Mouse (Mus musculus): ENCODE results near the gene Lpp. TPM values are rescaled to one million over a fixed set of nuclear protein-coding genes. Genes with fewer than 3 reads are reported as not detected.

The Lpp gene
- polyA plus RNA-seq, 1 experiment from 2014 or later: 63.0 TPM

DNA sequence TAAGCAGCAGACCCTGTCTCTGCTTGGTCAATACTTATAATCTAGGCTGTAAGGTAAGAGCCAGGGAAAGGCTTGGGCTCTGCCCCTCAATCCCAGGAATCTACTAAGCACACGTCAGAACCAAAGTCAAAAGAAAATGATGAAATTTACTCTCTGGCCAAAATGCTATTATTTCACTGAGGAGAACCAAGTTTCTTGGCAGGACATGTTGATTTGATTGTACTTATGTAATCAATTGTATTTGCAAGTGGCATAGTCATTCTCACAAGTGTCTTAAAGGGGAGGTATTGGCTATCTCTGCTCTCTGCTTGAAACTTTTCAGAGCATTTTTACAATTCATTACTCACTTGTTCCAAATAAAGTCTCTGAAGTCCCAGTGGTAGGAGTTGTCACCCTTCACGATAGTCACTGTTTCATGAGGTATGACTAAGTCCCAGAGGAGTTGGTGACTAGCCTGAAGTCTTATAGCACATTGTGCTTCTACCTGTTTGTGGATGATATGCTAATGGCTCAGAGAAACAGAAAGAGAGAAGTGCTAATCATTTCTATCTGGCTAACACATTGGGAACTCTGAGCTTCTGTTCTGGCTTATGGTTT, 435.0 kb downstream of the Lpp start:
- Histone ChIP-seq H3K4me2 (replicated peaks) (no peak overlapping the region), H3K4me3 (replicated peaks) (no peak overlapping the region), H3K9ac (no peak overlapping the region), H3K4me1 (replicated peaks) (0 out of 2 replicates have a peak, but pooled peaks cover 2% of the 10 kb centered on the region), H3K9me3 (no peaks in the 10 kb centered on the region), H3K27ac (no peak overlapping the region), H3K36me3 (no peaks in the 10 kb centered on the region), H3K27me3 (replicated peaks) (no peaks in the 10 kb centered on the region)
- WGBS: 81% methylated on average over 2 of the region's 2 CpGs
- ATAC-seq: no peak

- Histone ChIP-seq H3K9me3 (no peaks in the 10 kb centered on the region), H3K4me2 (replicated peaks) (no peak overlapping the region), H3K9ac (no peak overlapping the region), H3K27ac (no peak overlapping the region), H3K27me3 (replicated peaks) (no peaks in the 10 kb centered on the region), H3K4me1 (replicated peaks) (peaks cover 6% of the 10 kb centered on the region; the same call in 1 of the 2 replicates), H3K4me3 (replicated peaks) (no peak overlapping the region), H3K36me3 (no peaks in the 10 kb centered on the region)
- no peak for ATAC-seq
- 79% methylated on average over 4 of the region's 4 CpGs for WGBS
These were observed 436.6 kb downstream of the Lpp start for GRCm38 (mm10) chr16:24829860-24830259.

GRCm38 (mm10) chr16:24830939-24831338, 437.6 kb downstream of the Lpp start:
- H3K36me3 ChIP-seq: no peaks in the 10 kb centered on the region
- ATAC-seq: no peak
- peaks cover 6% of the 10 kb centered on the region; the same call in 1 of the 2 replicates for H3K4me1 ChIP-seq (replicated peaks)
- no peak overlapping the region for H3K9ac ChIP-seq
- 39% methylated on average over 7 of the region's 7 CpGs for WGBS
- H3K4me3 ChIP-seq (replicated peaks): no peak overlapping the region
- H3K4me2 ChIP-seq (replicated peaks): no peak overlapping the region
- H3K27me3 ChIP-seq (replicated peaks): no peaks in the 10 kb centered on the region
- no peaks in the 10 kb centered on the region for H3K9me3 ChIP-seq
- no peak overlapping the region for H3K27ac ChIP-seq

GRCm38 (mm10) chr16:24833221-24833620, 439.9 kb downstream of the Lpp start:
- H3K9ac ChIP-seq: no peak overlapping the region
- H3K4me2 ChIP-seq (replicated peaks): no peak overlapping the region
- no peaks in the 10 kb centered on the region for H3K36me3 ChIP-seq
- no peak for ATAC-seq
- no peaks in the 10 kb centered on the region for H3K9me3 ChIP-seq
- no peak overlapping the region for H3K4me3 ChIP-seq (replicated peaks)
- H3K4me1 ChIP-seq (replicated peaks): peaks cover 6% of the 10 kb centered on the region; the same call in 1 of the 2 replicates
- H3K27me3 ChIP-seq (replicated peaks): no peaks in the 10 kb centered on the region
- H3K27ac ChIP-seq: no peak overlapping the region
- 65% methylated on average over 8 of the region's 8 CpGs for WGBS

GRCm38 (mm10) chr16:24834536-24834935, 441.2 kb downstream of the Lpp start:
- no peak for ATAC-seq
- Histone ChIP-seq H3K4me1 (replicated peaks) (peaks cover 6% of the 10 kb centered on the region; the same call in 1 of the 2 replicates), H3K27ac (no peak overlapping the region), H3K4me3 (replicated peaks) (no peak overlapping the region), H3K9ac (no peak overlapping the region), H3K27me3 (replicated peaks) (no peaks in the 10 kb centered on the region), H3K4me2 (replicated peaks) (no peak overlapping the region), H3K36me3 (no peaks in the 10 kb centered on the region), H3K9me3 (no peaks in the 10 kb centered on the region)
- WGBS: 76% methylated on average over 9 of the region's 9 CpGs

GRCm38 (mm10) chr16:24836550-24836949, 443.2 kb downstream of the Lpp start:
- Histone ChIP-seq H3K9me3 (no peaks in the 10 kb centered on the region), H3K4me2 (replicated peaks) (no peak overlapping the region), H3K27me3 (replicated peaks) (no peaks in the 10 kb centered on the region), H3K4me1 (replicated peaks) (peaks cover 6% of the 10 kb centered on the region; the same call in 1 of the 2 replicates), H3K4me3 (replicated peaks) (no peak overlapping the region), H3K9ac (no peak overlapping the region), H3K27ac (no peak overlapping the region), H3K36me3 (no peaks in the 10 kb centered on the region)
- ATAC-seq: no peak
- 91% methylated on average over 5 of the region's 5 CpGs for WGBS

- H3K27ac ChIP-seq: no peak overlapping the region
- H3K4me3 ChIP-seq (replicated peaks): no peak overlapping the region
- H3K4me2 ChIP-seq (replicated peaks): no peak overlapping the region
- H3K9ac ChIP-seq: no peak overlapping the region
- no peak for ATAC-seq
- no peaks in the 10 kb centered on the region for H3K27me3 ChIP-seq (replicated peaks)
- WGBS: 93% methylated on average over 1 of the region's 1 CpGs
- no peaks in the 10 kb centered on the region for H3K9me3 ChIP-seq
- no peaks in the 10 kb centered on the region for H3K4me1 ChIP-seq (replicated peaks)
- H3K36me3 ChIP-seq: no peaks in the 10 kb centered on the region
These were observed 445.7 kb downstream of the Lpp start for GRCm38 (mm10) chr16:24839018-24839417.

DNA sequence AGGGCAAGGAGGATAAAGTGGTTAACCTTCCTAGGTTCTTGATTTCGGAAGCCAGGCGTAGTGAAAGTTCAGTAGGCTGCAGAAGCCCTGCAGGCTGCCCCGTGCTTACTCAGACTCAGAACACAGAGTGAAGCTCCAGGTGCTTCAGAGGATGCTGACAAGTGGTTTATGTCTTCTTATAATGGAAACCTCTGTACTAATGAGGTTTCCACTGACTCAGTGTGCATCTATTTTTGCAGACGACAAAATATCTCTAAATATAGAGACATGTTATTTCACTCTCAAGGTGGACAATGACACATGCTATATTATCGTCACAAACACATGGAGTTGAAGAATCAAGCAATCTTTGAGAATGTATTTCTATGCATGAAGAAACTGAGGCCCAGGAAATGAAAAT, 446.8 kb downstream of the Lpp start:
- Histone ChIP-seq H3K27me3 (replicated peaks) (no peaks in the 10 kb centered on the region), H3K9me3 (no peaks in the 10 kb centered on the region), H3K4me2 (replicated peaks) (no peak overlapping the region), H3K4me3 (replicated peaks) (no peak overlapping the region), H3K27ac (no peak overlapping the region), H3K36me3 (no peaks in the 10 kb centered on the region), H3K9ac (no peak overlapping the region), H3K4me1 (replicated peaks) (no peaks in the 10 kb centered on the region)
- WGBS: 91% methylated on average over 5 of the region's 5 CpGs
- no peak for ATAC-seq

GRCm38 (mm10) chr16:24846141-24846540, 452.8 kb downstream of the Lpp start:
- ATAC-seq: peak; percentile 72; the same call in 1 of the 2 replicates
- Histone ChIP-seq H3K36me3 (no peaks in the 10 kb centered on the region), H3K4me3 (replicated peaks) (no peak overlapping the region), H3K27me3 (replicated peaks) (no peaks in the 10 kb centered on the region), H3K9ac (no peak overlapping the region), H3K4me2 (replicated peaks) (no peak overlapping the region), H3K9me3 (no peaks in the 10 kb centered on the region), H3K4me1 (replicated peaks) (no peaks in the 10 kb centered on the region), H3K27ac (no peak overlapping the region)
- 56% methylated on average over 1 of the region's 1 CpGs for WGBS

DNA sequence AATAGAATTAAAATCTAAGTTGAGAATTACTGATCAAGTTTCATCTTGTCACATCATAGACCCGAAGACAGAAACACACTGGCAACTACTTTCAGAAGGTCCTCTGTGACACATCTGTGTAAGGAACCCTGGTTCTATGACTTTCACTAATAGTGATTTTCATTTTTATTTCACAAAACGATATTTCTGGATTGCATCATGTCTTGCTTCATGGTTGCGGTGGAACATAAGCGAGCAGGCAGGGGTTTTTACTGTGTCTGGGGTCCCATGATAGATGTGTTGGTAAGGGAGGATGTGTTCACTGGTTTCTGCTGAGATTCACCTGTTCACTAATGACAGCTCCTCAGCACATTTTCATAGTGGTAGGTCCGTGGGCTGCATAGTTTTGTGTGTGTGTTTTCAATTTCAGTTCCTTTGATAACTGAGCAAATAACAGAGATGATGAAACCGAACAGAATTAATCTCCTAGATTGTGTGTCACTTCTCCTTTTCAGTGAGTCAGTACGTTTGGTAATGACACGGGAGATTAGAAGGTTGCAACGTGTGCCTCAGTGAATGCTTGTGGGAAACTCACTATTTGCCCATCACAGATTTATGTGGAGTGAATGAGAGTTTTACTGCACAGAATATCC, 466.3 kb downstream of the Lpp start:
- Histone ChIP-seq H3K27ac (no peak overlapping the region), H3K9me3 (no peaks in the 10 kb centered on the region), H3K9ac (no peak overlapping the region), H3K27me3 (replicated peaks) (no peaks in the 10 kb centered on the region), H3K4me1 (replicated peaks) (no peaks in the 10 kb centered on the region), H3K4me3 (replicated peaks) (no peak overlapping the region), H3K36me3 (no peaks in the 10 kb centered on the region), H3K4me2 (replicated peaks) (no peak overlapping the region)
- WGBS: 77% methylated on average over 9 of the region's 9 CpGs
- ATAC-seq: no peak

DNA sequence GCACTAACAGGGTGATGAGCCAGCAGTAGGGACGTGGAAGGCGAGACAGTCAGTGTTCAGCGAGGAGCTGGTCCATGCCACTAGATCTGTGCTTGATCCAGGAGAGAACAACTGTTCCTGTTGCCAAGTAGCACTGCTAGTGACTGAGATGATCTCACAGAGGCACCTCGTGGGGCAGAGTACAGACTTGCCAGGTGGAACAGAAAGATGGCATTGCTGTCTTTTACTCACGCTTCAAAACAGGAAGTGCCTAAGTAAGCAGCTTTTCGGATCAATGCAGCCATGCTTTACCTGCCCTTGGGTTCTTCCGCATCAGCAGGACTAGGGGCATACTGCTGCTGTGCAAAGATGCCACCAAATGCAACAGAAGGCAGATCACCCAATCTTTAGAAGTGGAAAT, 467.1 kb downstream of the Lpp start:
- no peak overlapping the region for H3K9ac ChIP-seq
- H3K4me1 ChIP-seq (replicated peaks): no peaks in the 10 kb centered on the region
- H3K4me3 ChIP-seq (replicated peaks): no peak overlapping the region
- H3K9me3 ChIP-seq: no peaks in the 10 kb centered on the region
- ATAC-seq: no peak
- H3K27ac ChIP-seq: no peak overlapping the region
- no peak overlapping the region for H3K4me2 ChIP-seq (replicated peaks)
- 87% methylated on average over 7 of the region's 7 CpGs for WGBS
- H3K27me3 ChIP-seq (replicated peaks): no peaks in the 10 kb centered on the region
- H3K36me3 ChIP-seq: no peaks in the 10 kb centered on the region

GRCm38 (mm10) chr16:24861374-24861773, 468.1 kb downstream of the Lpp start:
- H3K36me3 ChIP-seq: no peaks in the 10 kb centered on the region
- WGBS: 89% methylated on average over 5 of the region's 5 CpGs
- no peak overlapping the region for H3K4me3 ChIP-seq (replicated peaks)
- no peaks in the 10 kb centered on the region for H3K4me1 ChIP-seq (replicated peaks)
- ATAC-seq: no peak
- H3K27me3 ChIP-seq (replicated peaks): no peaks in the 10 kb centered on the region
- H3K4me2 ChIP-seq (replicated peaks): no peak overlapping the region
- H3K9ac ChIP-seq: no peak overlapping the region
- no peaks in the 10 kb centered on the region for H3K9me3 ChIP-seq
- no peak overlapping the region for H3K27ac ChIP-seq

DNA sequence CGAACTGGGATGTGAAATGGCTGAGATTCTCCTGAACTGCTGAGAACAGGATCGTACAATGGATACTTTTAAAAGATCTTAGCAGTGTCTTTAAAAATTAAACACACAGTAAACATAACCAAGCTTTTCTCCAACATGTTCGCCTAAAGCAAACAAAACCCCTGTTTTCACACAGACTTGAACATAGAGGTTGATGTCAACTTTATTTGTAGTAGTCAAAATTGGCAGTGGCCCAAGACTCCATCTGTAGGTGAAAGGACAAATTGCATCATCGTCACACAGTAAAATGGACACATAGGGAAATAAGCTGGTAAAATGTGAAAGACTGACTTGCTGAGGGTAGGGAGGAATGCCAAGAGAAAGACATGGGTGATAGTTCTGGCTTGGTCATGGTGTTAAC, 480.9 kb downstream of the Lpp start:
- Histone ChIP-seq H3K4me1 (replicated peaks) (no peaks in the 10 kb centered on the region), H3K36me3 (peaks cover 5% of the 10 kb centered on the region; the same call in 1 of the 2 replicates), H3K27me3 (replicated peaks) (no peaks in the 10 kb centered on the region), H3K4me3 (replicated peaks) (no peak overlapping the region), H3K27ac (no peak overlapping the region), H3K9me3 (no peaks in the 10 kb centered on the region), H3K9ac (no peak overlapping the region), H3K4me2 (replicated peaks) (no peak overlapping the region)
- 51% methylated on average over 4 of the region's 4 CpGs for WGBS
- ATAC-seq: no peak
